Mouse (Mus musculus): ENCODE data around the gene Ccdc92b. TPM values are rescaled to one million over a fixed set of nuclear protein-coding genes. Genes with fewer than 3 reads are reported as not detected.

The Ccdc92b gene
- polyA plus RNA-seq, 1 experiment from 2014 or later: 0.69 TPM

- no peaks in the 10 kb centered on the region for H3K9me3 ChIP-seq
- peaks cover 11% of the 10 kb centered on the region; the same call in 1 of the 2 replicates for H3K36me3 ChIP-seq (replicated peaks)
- no peak for DNase-seq (ENCODE audit: low spot score)
- 2% methylated on average over 1 of the region's 1 CpGs for WGBS
- peak overlapping the region; percentile 98 for H3K4me3 ChIP-seq
- H3K4me1 ChIP-seq: peaks cover 48% of the 10 kb centered on the region
- no peaks in the 10 kb centered on the region; the same call in 1 of the 2 replicates for H3K27me3 ChIP-seq (replicated peaks; ENCODE audit: low read depth, poor library complexity, severe bottlenecking)
- H3K27ac ChIP-seq (replicated peaks): peak overlapping the region; percentile 89
These were observed 29.3 kb downstream of the Ccdc92b start for GRCm38 (mm10) chr11:74648676-74649075.

- under 1% methylated on average over 58 of the region's 58 CpGs for WGBS
- H3K4me1 ChIP-seq: peaks cover 50% of the 10 kb centered on the region
- H3K27ac ChIP-seq (replicated peaks): peak within 1 kb of the TSS; percentile 89
These were observed 29.8 kb downstream of the Ccdc92b start, which contains the start of gene Cluh for GRCm38 (mm10) chr11:74649095-74649646. Gene Cluh (plus strand): TSS chr11:74649495.

GRCm38 (mm10) chr11:74649647-74650551 lies 30.5 kb downstream of the Ccdc92b start:
- Histone ChIP-seq H3K4me1 (peaks cover 50% of the 10 kb centered on the region), H3K27me3 (replicated peaks; ENCODE audit: low read depth, poor library complexity, severe bottlenecking) (no peaks in the 10 kb centered on the region; the same call in 1 of the 2 replicates), H3K27ac (replicated peaks) (peak overlapping the region; percentile 89), H3K36me3 (replicated peaks) (peaks cover 11% of the 10 kb centered on the region; the same call in 1 of the 2 replicates), H3K9me3 (no peaks in the 10 kb centered on the region), H3K4me3 (peak overlapping the region; percentile 98)
- 2% methylated on average over 53 of the region's 53 CpGs for WGBS
- DNase-seq (ENCODE audit: low spot score): peak; percentile 44

More at GRCm38 (mm10) chr11:74649095-74649646, 29.8 kb downstream of the Ccdc92b start, which contains the start of gene Cluh:
- Histone ChIP-seq H3K9me3 (no peaks in the 10 kb centered on the region), H3K36me3 (replicated peaks) (peaks cover 11% of the 10 kb centered on the region; the same call in 1 of the 2 replicates), H3K4me3 (peak within 1 kb of the TSS; percentile 98), H3K27me3 (replicated peaks; ENCODE audit: low read depth, poor library complexity, severe bottlenecking) (no peaks in the 10 kb centered on the region; the same call in 1 of the 2 replicates)
- peak; percentile 97 for DNase-seq (ENCODE audit: low spot score)

- WGBS: 67% methylated on average over 4 of the region's 4 CpGs
- no peak for DNase-seq (ENCODE audit: low spot score)
- peaks cover 50% of the 10 kb centered on the region for H3K4me1 ChIP-seq
These were observed 31.2 kb downstream of the Ccdc92b start for GRCm38 (mm10) chr11:74650576-74651100.

GRCm38 (mm10) chr11:74652791-74653191 lies 33.4 kb downstream of the Ccdc92b start:
- 87% methylated on average over 4 of the region's 4 CpGs for WGBS

More at GRCm38 (mm10) chr11:74650576-74651100, 31.2 kb downstream of the Ccdc92b start:
- no peaks in the 10 kb centered on the region; the same call in 1 of the 2 replicates for H3K27me3 ChIP-seq (replicated peaks; ENCODE audit: low read depth, poor library complexity, severe bottlenecking)
- H3K36me3 ChIP-seq (replicated peaks): peaks cover 11% of the 10 kb centered on the region; the same call in 1 of the 2 replicates
- H3K4me3 ChIP-seq: peak overlapping the region; percentile 98
- H3K27ac ChIP-seq (replicated peaks): 0 out of 2 replicates have a peak overlapping the region, but pooled peaks have one; percentile 6
- H3K9me3 ChIP-seq: no peaks in the 10 kb centered on the region

GRCm38 (mm10) chr11:74653385-74653784 lies 34.0 kb downstream of the Ccdc92b start:
- peaks cover 47% of the 10 kb centered on the region for H3K4me1 ChIP-seq
- 0 out of 2 replicates have a peak overlapping the region, but pooled peaks have one; percentile 15 for H3K27ac ChIP-seq (replicated peaks)
- WGBS: 57% methylated on average over 6 of the region's 6 CpGs
- peaks cover 35% of the 10 kb centered on the region for H3K36me3 ChIP-seq (replicated peaks)
- no peak overlapping the region for H3K4me3 ChIP-seq
- no peak for DNase-seq (ENCODE audit: low spot score)
- no peaks in the 10 kb centered on the region for H3K27me3 ChIP-seq (replicated peaks; ENCODE audit: low read depth, poor library complexity, severe bottlenecking)
- peaks cover 6% of the 10 kb centered on the region for H3K9me3 ChIP-seq

More at GRCm38 (mm10) chr11:74652791-74653191, 33.4 kb downstream of the Ccdc92b start:
- no peaks in the 10 kb centered on the region; the same call in 1 of the 2 replicates for H3K27me3 ChIP-seq (replicated peaks; ENCODE audit: low read depth, poor library complexity, severe bottlenecking)
- no peak overlapping the region; the same call in 1 of the 2 replicates for H3K27ac ChIP-seq (replicated peaks)
- H3K4me3 ChIP-seq: no peak overlapping the region
- peaks cover 29% of the 10 kb centered on the region for H3K36me3 ChIP-seq (replicated peaks)
- 0 out of 2 replicates have a peak, but pooled peaks cover under 1% of the 10 kb centered on the region for H3K9me3 ChIP-seq
- no peak for DNase-seq (ENCODE audit: low spot score)
- peaks cover 50% of the 10 kb centered on the region for H3K4me1 ChIP-seq

- WGBS: 88% methylated on average over 3 of the region's 3 CpGs
- Histone ChIP-seq H3K4me1 (peaks cover 29% of the 10 kb centered on the region), H3K36me3 (replicated peaks) (peaks cover 61% of the 10 kb centered on the region), H3K27me3 (replicated peaks; ENCODE audit: low read depth, poor library complexity, severe bottlenecking) (no peaks in the 10 kb centered on the region), H3K4me3 (no peak overlapping the region), H3K9me3 (peaks cover 7% of the 10 kb centered on the region), H3K27ac (replicated peaks) (no peak overlapping the region)
- no peak for DNase-seq (ENCODE audit: low spot score)
These were observed 36.5 kb downstream of the Ccdc92b start for GRCm38 (mm10) chr11:74655941-74656340.

GRCm38 (mm10) chr11:74660336-74660735 lies 40.9 kb downstream of the Ccdc92b start:
- DNase-seq (ENCODE audit: low spot score): no peak
- H3K36me3 ChIP-seq (replicated peaks): peaks cover 94% of the 10 kb centered on the region
- H3K9me3 ChIP-seq: peaks cover 7% of the 10 kb centered on the region
- no peak overlapping the region for H3K27ac ChIP-seq (replicated peaks)
- 94% methylated on average over 13 of the region's 13 CpGs for WGBS
- no peaks in the 10 kb centered on the region for H3K27me3 ChIP-seq (replicated peaks; ENCODE audit: low read depth, poor library complexity, severe bottlenecking)
- H3K4me3 ChIP-seq: no peak overlapping the region
- no peaks in the 10 kb centered on the region for H3K4me1 ChIP-seq

GRCm38 (mm10) chr11:74661641-74662040 lies 42.2 kb downstream of the Ccdc92b start:
- no peak for DNase-seq (ENCODE audit: low spot score)
- Histone ChIP-seq H3K27ac (replicated peaks) (no peak overlapping the region), H3K9me3 (peaks cover 7% of the 10 kb centered on the region), H3K4me1 (no peaks in the 10 kb centered on the region), H3K36me3 (replicated peaks) (peaks cover 100% of the 10 kb centered on the region), H3K4me3 (no peak overlapping the region), H3K27me3 (replicated peaks; ENCODE audit: low read depth, poor library complexity, severe bottlenecking) (no peaks in the 10 kb centered on the region)
- WGBS: 95% methylated on average over 19 of the region's 19 CpGs

GRCm38 (mm10) chr11:74662221-74662620 lies 42.8 kb downstream of the Ccdc92b start:
- no peak for DNase-seq (ENCODE audit: low spot score)
- Histone ChIP-seq H3K27ac (replicated peaks) (no peak overlapping the region), H3K27me3 (replicated peaks; ENCODE audit: low read depth, poor library complexity, severe bottlenecking) (no peaks in the 10 kb centered on the region), H3K4me1 (no peaks in the 10 kb centered on the region), H3K36me3 (replicated peaks) (peaks cover 100% of the 10 kb centered on the region), H3K4me3 (no peak overlapping the region), H3K9me3 (peaks cover 7% of the 10 kb centered on the region)
- 90% methylated on average over 6 of the region's 6 CpGs for WGBS

- 84% methylated on average over 3 of the region's 3 CpGs for WGBS
- Histone ChIP-seq H3K9me3 (no peaks in the 10 kb centered on the region), H3K4me3 (no peak overlapping the region), H3K4me1 (no peaks in the 10 kb centered on the region), H3K27me3 (replicated peaks; ENCODE audit: low read depth, poor library complexity, severe bottlenecking) (no peaks in the 10 kb centered on the region), H3K36me3 (replicated peaks) (peaks cover 100% of the 10 kb centered on the region), H3K27ac (replicated peaks) (no peak overlapping the region)
- no peak for DNase-seq (ENCODE audit: low spot score)
These were observed 44.9 kb downstream of the Ccdc92b start for GRCm38 (mm10) chr11:74664279-74664678.

GRCm38 (mm10) chr11:74664906-74665305 lies 45.5 kb downstream of the Ccdc92b start:
- Histone ChIP-seq H3K4me1 (no peaks in the 10 kb centered on the region), H3K4me3 (no peak overlapping the region), H3K27me3 (replicated peaks; ENCODE audit: low read depth, poor library complexity, severe bottlenecking) (no peaks in the 10 kb centered on the region), H3K9me3 (no peaks in the 10 kb centered on the region), H3K36me3 (replicated peaks) (peaks cover 100% of the 10 kb centered on the region), H3K27ac (replicated peaks) (no peak overlapping the region)
- 95% methylated on average over 8 of the region's 8 CpGs for WGBS
- no peak for DNase-seq (ENCODE audit: low spot score)

Data from embryonic facial prominence, embryonic 10.5 days (tissue).